Mouse (Mus musculus): Measurements from ENCODE around the gene Cavin4.

- TF ChIP-seq CTCF (conservative IDR thresholded peaks at IDR 0.05; ENCODE audit: insufficient read depth, insufficient read length, low read depth, low read length), result no peak
- TF ChIP-seq POLR2A (IDR thresholded peaks at IDR 0.05; ENCODE audit: low read depth, low read length), result no peak
Measured at GRCm38 (mm10) chr4:48683126-48683525, 19.8 kb downstream of the Cavin4 start.

All from kidney, adult 2 months (tissue).